Mouse (Mus musculus): Measurements from ENCODE around the gene Slc5a5. TPM values are rescaled to one million over a fixed set of nuclear protein-coding genes. Genes with fewer than 3 reads are reported as not detected.

Gene Slc5a5
- polyA plus RNA-seq, 1 experiment from 2014 or later = not detected

DNA sequence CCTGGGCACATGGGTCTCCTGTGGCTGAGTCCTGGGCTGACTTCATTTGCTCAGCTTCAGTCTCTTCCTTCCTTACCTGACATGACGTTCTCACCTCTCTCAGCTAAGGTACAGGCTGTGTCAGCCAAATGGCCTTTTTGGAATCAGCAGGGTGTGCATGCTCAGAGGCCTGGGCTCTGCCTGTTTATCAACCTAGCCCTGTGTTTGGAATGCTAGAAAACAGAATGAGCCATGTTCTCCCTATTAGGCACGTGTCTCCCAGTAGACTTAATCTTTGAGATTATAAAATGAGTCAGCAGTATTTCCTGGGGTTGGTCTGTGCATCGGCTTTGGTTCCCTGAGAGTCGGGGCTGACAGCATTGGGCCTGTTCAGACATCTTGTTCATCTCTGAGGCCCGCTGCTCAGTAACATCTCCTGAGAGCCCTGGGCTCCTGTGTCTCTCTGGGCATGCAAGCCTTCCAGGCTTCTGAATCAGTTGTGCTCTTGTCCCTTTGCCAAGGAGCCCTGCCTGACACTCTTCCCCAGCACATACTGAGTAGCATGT, 36.3 kb upstream of the Slc5a5 start:
- H3K27me3 ChIP-seq (ENCODE audit: insufficient read depth, low read length) = no peaks in the 10 kb centered on the region
- H3K9me3 ChIP-seq (ENCODE audit: low read length) = no peaks in the 10 kb centered on the region
- TF ChIP-seq EP300 (IDR thresholded peaks at IDR 0.05; ENCODE audit: low read depth) = no peak
- TF ChIP-seq CTCF (IDR thresholded peaks at IDR 0.05; ENCODE audit: low read depth) = no peak
- no peak overlapping the region for H3K27ac ChIP-seq (ENCODE audit: low read depth)
- DNase-seq = no peak
- H3K4me3 ChIP-seq (ENCODE audit: low read depth, low read length) = no peak overlapping the region
- no peak overlapping the region for H3K9ac ChIP-seq (replicated peaks)
- no peaks in the 10 kb centered on the region for H3K4me1 ChIP-seq (ENCODE audit: insufficient read depth)
- no peaks in the 10 kb centered on the region for H3K36me3 ChIP-seq (replicated peaks; ENCODE audit: insufficient read depth, low read length)
- WGBS (ENCODE audit: insufficient replicate concordance) = 49% methylated on average over 5 of the region's 5 CpGs
- H3K4me2 ChIP-seq (ENCODE audit: low read depth, low read length) = no peak overlapping the region
- no peak for ATAC-seq

DNA sequence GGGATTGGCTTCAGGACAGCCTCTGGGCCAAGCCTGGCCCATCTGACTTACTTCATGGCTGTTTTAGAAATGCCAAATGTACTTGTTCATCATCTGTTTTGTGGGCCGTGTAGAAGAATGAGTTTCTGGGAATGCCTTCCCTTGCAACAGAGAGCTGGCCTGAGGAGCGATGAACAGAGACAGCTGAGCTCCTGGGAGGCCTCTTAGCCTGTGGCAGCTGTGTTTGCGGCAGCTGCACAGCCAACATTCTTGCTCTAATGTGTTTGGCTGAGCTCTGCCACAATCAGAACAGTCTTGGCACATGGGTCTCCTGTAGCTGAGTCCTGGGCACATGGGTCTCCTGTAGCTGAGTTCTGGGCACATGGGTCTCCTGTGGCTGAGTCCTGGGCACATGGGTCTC, 35.5 kb upstream of the Slc5a5 start:
- Histone ChIP-seq H3K9ac (replicated peaks) (no peak overlapping the region), H3K9me3 (ENCODE audit: low read length) (no peaks in the 10 kb centered on the region), H3K27ac (ENCODE audit: low read depth) (no peak overlapping the region), H3K27me3 (ENCODE audit: insufficient read depth, low read length) (no peaks in the 10 kb centered on the region), H3K4me2 (ENCODE audit: low read depth, low read length) (no peak overlapping the region), H3K4me3 (ENCODE audit: low read depth, low read length) (no peak overlapping the region), H3K36me3 (replicated peaks; ENCODE audit: insufficient read depth, low read length) (no peaks in the 10 kb centered on the region), H3K4me1 (ENCODE audit: insufficient read depth) (no peaks in the 10 kb centered on the region)
- DNase-seq (no peak), ATAC-seq (no peak)
- WGBS (ENCODE audit: insufficient replicate concordance) = 86% methylated on average over 3 of the region's 3 CpGs
- TF ChIP-seq EP300 (IDR thresholded peaks at IDR 0.05; ENCODE audit: low read depth) (no peak), CTCF (IDR thresholded peaks at IDR 0.05; ENCODE audit: low read depth) (no peak)

GRCm38 (mm10) chr8:70926396-70926795, 33.8 kb upstream of the Slc5a5 start:
- H3K27ac ChIP-seq (ENCODE audit: low read depth) = no peak overlapping the region
- H3K4me2 ChIP-seq (ENCODE audit: low read depth, low read length) = no peak overlapping the region
- no peak for ATAC-seq
- H3K36me3 ChIP-seq (replicated peaks; ENCODE audit: insufficient read depth, low read length) = no peaks in the 10 kb centered on the region
- no peak overlapping the region for H3K9ac ChIP-seq (replicated peaks)
- no peak for DNase-seq
- no peak for TF ChIP-seq CTCF (IDR thresholded peaks at IDR 0.05; ENCODE audit: low read depth)
- TF ChIP-seq EP300 (IDR thresholded peaks at IDR 0.05; ENCODE audit: low read depth) = no peak
- H3K9me3 ChIP-seq (ENCODE audit: low read length) = no peaks in the 10 kb centered on the region
- H3K4me1 ChIP-seq (ENCODE audit: insufficient read depth) = no peaks in the 10 kb centered on the region
- no peak overlapping the region for H3K4me3 ChIP-seq (ENCODE audit: low read depth, low read length)
- WGBS (ENCODE audit: insufficient replicate concordance) = 78% methylated on average over 5 of the region's 5 CpGs
- no peaks in the 10 kb centered on the region for H3K27me3 ChIP-seq (ENCODE audit: insufficient read depth, low read length)

GRCm38 (mm10) chr8:70925754-70926153, 33.2 kb upstream of the Slc5a5 start:
- Histone ChIP-seq H3K9me3 (ENCODE audit: low read length) (no peaks in the 10 kb centered on the region), H3K4me1 (ENCODE audit: insufficient read depth) (no peaks in the 10 kb centered on the region), H3K9ac (replicated peaks) (no peak overlapping the region), H3K4me3 (ENCODE audit: low read depth, low read length) (no peak overlapping the region), H3K27me3 (ENCODE audit: insufficient read depth, low read length) (no peaks in the 10 kb centered on the region), H3K4me2 (ENCODE audit: low read depth, low read length) (no peak overlapping the region), H3K36me3 (replicated peaks; ENCODE audit: insufficient read depth, low read length) (no peaks in the 10 kb centered on the region), H3K27ac (ENCODE audit: low read depth) (no peak overlapping the region)
- ATAC-seq = no peak
- no peak for DNase-seq
- 77% methylated on average over 4 of the region's 4 CpGs for WGBS (ENCODE audit: insufficient replicate concordance)
- TF ChIP-seq CTCF (IDR thresholded peaks at IDR 0.05; ENCODE audit: low read depth) = no peak
- no peak for TF ChIP-seq EP300 (IDR thresholded peaks at IDR 0.05; ENCODE audit: low read depth)

DNA sequence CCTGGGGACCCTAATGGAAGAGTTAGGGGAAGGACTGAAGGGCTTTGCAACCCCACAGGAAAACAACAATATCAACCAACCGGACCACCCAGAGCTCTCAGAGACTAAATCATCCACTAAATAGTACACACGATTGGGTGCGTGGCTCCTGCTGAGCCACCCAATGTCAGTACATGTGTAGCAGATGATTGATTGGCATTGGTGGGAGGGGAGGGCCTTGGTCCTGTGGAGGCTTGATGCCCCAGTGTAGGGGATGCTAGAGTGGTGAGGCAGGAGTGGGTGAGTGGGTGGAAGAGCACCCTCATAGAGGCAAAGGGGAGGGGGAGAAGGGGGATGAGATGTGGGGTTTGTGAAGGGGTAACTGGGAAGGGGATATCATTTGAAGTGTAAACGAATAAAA, 31.6 kb upstream of the Slc5a5 start:
- Histone ChIP-seq H3K4me1 (ENCODE audit: insufficient read depth) (no peaks in the 10 kb centered on the region), H3K9me3 (ENCODE audit: low read length) (no peaks in the 10 kb centered on the region), H3K27ac (ENCODE audit: low read depth) (no peak overlapping the region), H3K9ac (replicated peaks) (no peak overlapping the region), H3K36me3 (replicated peaks; ENCODE audit: insufficient read depth, low read length) (no peaks in the 10 kb centered on the region), H3K27me3 (ENCODE audit: insufficient read depth, low read length) (no peaks in the 10 kb centered on the region), H3K4me2 (ENCODE audit: low read depth, low read length) (no peak overlapping the region), H3K4me3 (ENCODE audit: low read depth, low read length) (no peak overlapping the region)
- TF ChIP-seq EP300 (IDR thresholded peaks at IDR 0.05; ENCODE audit: low read depth) (no peak), CTCF (IDR thresholded peaks at IDR 0.05; ENCODE audit: low read depth) (no peak)
- no peak for ATAC-seq
- DNase-seq = no peak
- 81% methylated on average over 4 of the region's 4 CpGs for WGBS (ENCODE audit: insufficient replicate concordance)

- ATAC-seq (no peak), DNase-seq (no peak)
- WGBS (ENCODE audit: insufficient replicate concordance) = 73% methylated on average over 9 of the region's 9 CpGs
Observed at GRCm38 (mm10) chr8:70920049-70920922, 27.7 kb upstream of the Slc5a5 start.

More at GRCm38 (mm10) chr8:70920049-70920922, 27.7 kb upstream of the Slc5a5 start:
- Histone ChIP-seq H3K36me3 (replicated peaks; ENCODE audit: insufficient read depth, low read length) (peaks cover 20% of the 10 kb centered on the region), H3K27ac (ENCODE audit: low read depth) (no peak overlapping the region), H3K27me3 (ENCODE audit: insufficient read depth, low read length) (no peaks in the 10 kb centered on the region), H3K4me1 (ENCODE audit: insufficient read depth) (no peaks in the 10 kb centered on the region), H3K9ac (replicated peaks) (no peak overlapping the region), H3K9me3 (ENCODE audit: low read length) (no peaks in the 10 kb centered on the region), H3K4me2 (ENCODE audit: low read depth, low read length) (no peak overlapping the region), H3K4me3 (ENCODE audit: low read depth, low read length) (no peak overlapping the region)
- TF ChIP-seq CTCF (IDR thresholded peaks at IDR 0.05; ENCODE audit: low read depth) (no peak), EP300 (IDR thresholded peaks at IDR 0.05; ENCODE audit: low read depth) (no peak)

Data from liver, postnatal 0 days (tissue).